Mouse (Mus musculus): ENCODE results near the gene Gm39566. TPM values are rescaled to one million over a fixed set of nuclear protein-coding genes. Genes with fewer than 3 reads are reported as not detected.
A peak's percentile ranks its signal among the peaks of the same experiment; 100 is the strongest.

The Gm39566 gene
- polyA plus RNA-seq, 1 experiment from 2014 or later: not detected

DNA sequence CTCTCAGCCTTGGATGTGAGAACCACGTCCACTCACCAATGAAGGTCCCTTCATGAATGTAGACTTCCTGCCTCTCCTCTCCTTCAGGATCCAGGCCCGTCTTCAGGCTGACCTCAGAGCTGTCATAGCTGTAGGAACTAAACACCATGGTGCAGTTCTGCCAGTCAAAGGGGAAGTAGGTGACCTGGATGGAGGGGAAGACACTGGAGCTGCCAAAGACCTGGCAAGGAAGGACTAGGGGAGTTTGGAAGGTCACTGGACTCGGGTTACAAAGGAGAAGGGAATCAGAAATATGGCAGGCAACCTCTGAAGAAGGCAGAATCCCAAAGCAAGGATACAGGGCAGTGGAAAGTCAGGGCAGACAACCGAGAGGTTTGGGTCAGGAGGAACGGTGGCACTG lies 21.7 kb downstream of the Gm39566 start:
- Histone ChIP-seq H3K9me3 (no peaks in the 10 kb centered on the region), H3K36me3 (no peaks in the 10 kb centered on the region), H3K4me1 (peaks cover 3% of the 10 kb centered on the region; the same call in 1 of the 2 replicates), H3K4me3 (replicated peaks) (no peak overlapping the region), H3K9ac (no peak overlapping the region), H3K4me2 (no peak overlapping the region), H3K27me3 (replicated peaks) (no peaks in the 10 kb centered on the region), H3K27ac (no peak overlapping the region)
- no peak for ATAC-seq (ENCODE audit: insufficient read depth, low FRiP score, low read depth)
- WGBS: 57% methylated on average over 5 of the region's 5 CpGs

DNA sequence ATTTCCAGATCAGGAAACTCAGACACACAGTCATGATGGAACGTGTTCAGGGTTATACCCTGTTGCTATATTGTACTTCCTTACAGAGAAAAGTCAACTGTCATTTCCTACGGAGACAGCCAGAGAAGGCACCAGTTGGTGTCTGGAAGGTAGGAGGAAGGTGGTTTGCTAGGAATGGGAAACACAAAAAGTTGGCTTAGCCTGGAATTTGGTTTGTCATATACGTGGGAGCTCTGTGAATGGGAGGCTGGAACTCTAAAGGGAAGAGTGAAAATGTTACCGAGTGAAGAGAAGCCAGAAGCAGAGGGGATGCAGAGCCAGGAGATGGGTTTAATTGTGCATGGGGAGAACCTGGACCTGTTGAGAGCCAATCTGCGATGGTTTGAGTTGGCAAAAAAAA lies 23.7 kb downstream of the Gm39566 start:
- Histone ChIP-seq H3K27me3 (replicated peaks) (no peaks in the 10 kb centered on the region), H3K36me3 (no peaks in the 10 kb centered on the region), H3K27ac (no peak overlapping the region), H3K4me3 (replicated peaks) (no peak overlapping the region), H3K4me1 (peaks cover 3% of the 10 kb centered on the region; the same call in 1 of the 2 replicates), H3K9me3 (no peaks in the 10 kb centered on the region), H3K4me2 (no peak overlapping the region), H3K9ac (no peak overlapping the region)
- WGBS: 70% methylated on average over 5 of the region's 5 CpGs
- no peak for ATAC-seq (ENCODE audit: insufficient read depth, low FRiP score, low read depth)

DNA sequence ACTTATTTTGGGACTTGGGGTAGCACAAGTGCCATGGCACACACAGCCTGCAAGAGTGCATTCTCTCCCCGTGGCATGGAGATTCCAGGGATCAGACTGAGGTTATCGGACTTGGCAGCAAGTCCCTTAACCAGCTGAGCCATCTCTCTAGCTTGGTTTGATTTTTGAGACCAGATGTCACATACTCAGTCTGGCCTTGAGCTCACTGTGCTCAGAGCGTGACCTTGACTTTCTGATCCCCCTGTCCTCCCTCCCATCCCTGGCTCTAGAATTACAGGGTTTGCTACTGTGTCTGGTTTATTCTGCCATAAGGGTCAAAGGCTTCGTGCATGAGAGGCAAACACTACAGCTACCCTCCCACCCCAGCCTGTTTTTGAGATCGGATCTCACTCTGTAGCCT lies 25.7 kb downstream of the Gm39566 start:
- WGBS: 59% methylated on average over 5 of the region's 5 CpGs
- ATAC-seq (ENCODE audit: insufficient read depth, low FRiP score, low read depth): no peak
- no peaks in the 10 kb centered on the region for H3K4me1 ChIP-seq

DNA sequence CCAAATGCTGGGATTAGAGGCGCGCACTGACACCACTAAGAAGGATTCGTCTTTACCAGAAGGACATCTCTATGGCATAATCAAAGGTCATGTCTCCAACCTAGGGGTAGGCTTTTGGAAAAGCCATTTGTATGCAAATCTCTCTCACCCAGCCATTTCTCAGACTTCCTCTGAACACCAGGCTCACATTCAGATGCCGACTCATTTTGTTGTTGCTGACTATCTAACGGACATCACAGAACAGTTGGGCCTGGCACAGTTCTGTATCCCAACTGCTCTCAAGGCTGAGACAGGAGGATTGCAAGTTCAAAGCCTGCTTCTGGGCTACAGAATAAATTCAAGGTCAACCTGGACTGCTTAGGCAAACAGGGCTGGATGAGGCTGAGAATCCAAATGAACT lies 27.8 kb downstream of the Gm39566 start:
- ATAC-seq (ENCODE audit: insufficient read depth, low FRiP score, low read depth): no peak
- H3K4me2 ChIP-seq: no peak overlapping the region
- no peaks in the 10 kb centered on the region for H3K27me3 ChIP-seq (replicated peaks)
- no peak overlapping the region for H3K27ac ChIP-seq
- no peaks in the 10 kb centered on the region for H3K4me1 ChIP-seq
- 89% methylated on average over 5 of the region's 5 CpGs for WGBS
- no peak overlapping the region for H3K9ac ChIP-seq
- no peak overlapping the region for H3K4me3 ChIP-seq (replicated peaks)
- no peaks in the 10 kb centered on the region for H3K9me3 ChIP-seq
- H3K36me3 ChIP-seq: no peaks in the 10 kb centered on the region

More for the DNA sequence above, 25.7 kb downstream of the Gm39566 start:
- Histone ChIP-seq H3K27me3 (replicated peaks) (no peaks in the 10 kb centered on the region), H3K4me3 (replicated peaks) (no peak overlapping the region), H3K4me2 (no peak overlapping the region), H3K27ac (no peak overlapping the region), H3K9me3 (no peaks in the 10 kb centered on the region), H3K9ac (no peak overlapping the region), H3K36me3 (no peaks in the 10 kb centered on the region)

DNA sequence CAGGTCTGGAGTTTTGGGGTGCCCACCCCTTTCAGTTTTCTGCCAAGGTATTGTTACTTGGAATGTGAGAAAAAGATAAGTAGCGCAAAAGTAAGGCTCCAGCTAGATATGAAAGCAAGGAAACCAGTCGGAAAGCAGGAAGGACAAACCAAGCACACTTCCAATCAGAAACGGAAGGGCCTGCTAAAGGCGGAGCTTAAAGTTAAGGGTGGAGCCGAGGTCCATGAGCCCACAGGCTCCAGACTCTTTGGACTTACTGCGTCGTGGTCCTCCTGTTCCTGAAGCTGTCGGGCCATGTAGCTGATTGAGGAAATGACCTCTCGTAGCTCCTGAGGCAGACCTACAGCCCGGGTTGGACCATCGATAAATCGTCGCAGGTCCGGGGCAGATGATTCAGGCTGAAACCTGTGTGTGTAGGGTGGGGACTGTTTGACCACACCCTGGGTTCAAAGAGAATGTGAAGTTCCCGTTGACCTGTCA lies 30.3 kb downstream of the Gm39566 start:
- H3K9ac ChIP-seq: no peak overlapping the region

DNA sequence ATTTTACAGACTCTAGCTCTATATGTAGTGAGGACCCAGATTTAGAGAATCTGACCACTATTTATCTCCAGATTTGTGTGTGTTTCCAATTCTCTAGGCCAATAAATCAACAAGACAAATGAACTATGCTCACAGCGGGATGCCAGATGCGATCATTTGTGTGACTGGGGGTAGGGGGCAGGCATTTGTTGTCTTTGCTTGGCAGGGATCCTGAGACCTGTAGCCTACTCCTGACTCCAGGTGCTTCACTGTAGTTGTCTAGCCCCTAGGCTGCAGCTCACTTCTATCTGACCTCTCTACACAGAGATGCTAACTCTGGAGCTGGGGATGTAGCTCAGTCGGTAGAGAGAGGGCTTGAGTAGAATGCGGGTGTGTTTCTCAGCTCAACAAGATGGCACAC lies 33.3 kb downstream of the Gm39566 start:
- Histone ChIP-seq H3K4me3 (replicated peaks) (no peak overlapping the region), H3K4me1 (0 out of 2 replicates have a peak, but pooled peaks cover 5% of the 10 kb centered on the region), H3K27ac (no peak overlapping the region), H3K9ac (no peak overlapping the region), H3K27me3 (replicated peaks) (no peaks in the 10 kb centered on the region), H3K4me2 (no peak overlapping the region), H3K36me3 (no peaks in the 10 kb centered on the region; the same call in 1 of the 2 replicates), H3K9me3 (no peaks in the 10 kb centered on the region)
- 27% methylated on average over 4 of the region's 4 CpGs for WGBS
- no peak for ATAC-seq (ENCODE audit: insufficient read depth, low FRiP score, low read depth)

More for the DNA sequence above, 30.3 kb downstream of the Gm39566 start:
- peak overlapping the region; percentile 44 for H3K4me2 ChIP-seq
- peak; percentile 66 for ATAC-seq (ENCODE audit: insufficient read depth, low FRiP score, low read depth)
- peak overlapping the region; percentile 12 for H3K4me3 ChIP-seq (replicated peaks)
- H3K9me3 ChIP-seq: no peaks in the 10 kb centered on the region
- H3K36me3 ChIP-seq: no peaks in the 10 kb centered on the region
- H3K27ac ChIP-seq: peak overlapping the region; percentile 6; the same call in 1 of the 2 replicates
- WGBS: 29% methylated on average over 15 of the region's 15 CpGs
- no peaks in the 10 kb centered on the region for H3K4me1 ChIP-seq
- no peaks in the 10 kb centered on the region for H3K27me3 ChIP-seq (replicated peaks)

DNA sequence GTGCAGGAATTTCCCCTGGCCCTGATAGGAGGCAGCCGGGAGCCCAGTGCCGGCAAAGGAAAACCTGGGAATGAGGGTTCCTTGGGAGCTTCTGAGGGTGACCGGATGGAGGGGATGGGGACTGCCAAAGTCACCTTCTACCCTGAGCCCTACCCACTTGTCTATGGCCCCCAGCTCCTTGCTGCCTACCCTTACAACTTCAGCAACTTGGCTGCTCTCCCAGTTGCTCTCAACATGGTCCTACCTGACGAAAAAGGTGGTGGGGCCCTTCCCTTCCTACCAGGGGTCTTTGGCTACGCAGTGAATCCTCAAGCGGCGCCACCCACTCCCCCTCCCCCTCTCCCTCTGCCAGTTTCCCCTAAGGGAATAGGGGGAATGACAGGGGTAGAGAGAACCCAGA lies 36.1 kb downstream of the Gm39566 start:
- 0 out of 2 replicates have a peak, but pooled peaks cover 5% of the 10 kb centered on the region for H3K4me1 ChIP-seq
- H3K9me3 ChIP-seq: no peaks in the 10 kb centered on the region
- H3K27ac ChIP-seq: no peak overlapping the region
- H3K36me3 ChIP-seq: no peaks in the 10 kb centered on the region; the same call in 1 of the 2 replicates
- no peak overlapping the region for H3K9ac ChIP-seq
- no peak for ATAC-seq (ENCODE audit: insufficient read depth, low FRiP score, low read depth)
- H3K4me3 ChIP-seq (replicated peaks): no peak overlapping the region
- H3K4me2 ChIP-seq: no peak overlapping the region
- H3K27me3 ChIP-seq (replicated peaks): no peaks in the 10 kb centered on the region
- whole genome bisulfite sequencing: 44% methylated on average over 7 of the region's 7 CpGs

DNA sequence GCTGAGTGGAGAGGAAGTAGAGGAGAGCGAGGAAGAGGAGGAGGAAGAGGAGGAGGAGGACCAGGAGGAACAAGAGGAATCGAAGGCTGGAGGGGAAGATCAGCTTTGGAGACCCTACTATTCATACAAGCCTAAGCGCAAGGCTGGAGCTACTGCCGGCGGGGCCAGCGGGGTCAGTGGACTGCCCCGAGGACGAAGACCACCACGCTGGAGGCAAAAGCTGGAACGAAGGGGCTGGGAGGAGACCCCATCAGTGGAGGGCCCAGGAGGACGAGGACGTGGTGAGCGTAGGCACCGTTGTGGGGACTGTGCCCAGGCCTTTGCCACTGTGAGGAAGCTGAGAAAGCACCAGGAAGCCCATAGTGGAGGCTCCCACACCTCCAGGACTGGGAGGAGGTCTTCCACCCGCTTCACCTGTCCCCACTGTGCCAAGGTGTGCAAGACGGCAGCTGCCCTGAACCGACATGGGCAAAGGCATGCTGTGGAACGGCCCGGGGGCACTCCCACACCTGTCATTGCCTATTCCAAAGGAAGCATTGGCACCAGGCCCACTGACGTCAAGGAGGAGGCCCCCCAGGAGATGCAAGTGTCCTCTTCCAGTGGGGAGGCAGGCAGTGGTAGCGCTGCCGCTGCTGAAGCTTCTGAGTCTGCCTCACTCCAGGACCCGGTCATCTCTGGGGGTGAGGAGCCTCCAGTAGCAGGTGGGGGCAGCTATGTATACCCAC lies 36.7 kb downstream of the Gm39566 start:
- ATAC-seq (ENCODE audit: insufficient read depth, low FRiP score, low read depth): no peak
- Histone ChIP-seq H3K9me3 (no peaks in the 10 kb centered on the region), H3K4me2 (no peak overlapping the region), H3K36me3 (no peaks in the 10 kb centered on the region; the same call in 1 of the 2 replicates), H3K9ac (no peak overlapping the region), H3K4me3 (replicated peaks) (no peak overlapping the region), H3K4me1 (0 out of 2 replicates have a peak, but pooled peaks cover 5% of the 10 kb centered on the region), H3K27me3 (replicated peaks) (no peaks in the 10 kb centered on the region), H3K27ac (no peak overlapping the region)
- WGBS: 71% methylated on average over 23 of the region's 23 CpGs

DNA sequence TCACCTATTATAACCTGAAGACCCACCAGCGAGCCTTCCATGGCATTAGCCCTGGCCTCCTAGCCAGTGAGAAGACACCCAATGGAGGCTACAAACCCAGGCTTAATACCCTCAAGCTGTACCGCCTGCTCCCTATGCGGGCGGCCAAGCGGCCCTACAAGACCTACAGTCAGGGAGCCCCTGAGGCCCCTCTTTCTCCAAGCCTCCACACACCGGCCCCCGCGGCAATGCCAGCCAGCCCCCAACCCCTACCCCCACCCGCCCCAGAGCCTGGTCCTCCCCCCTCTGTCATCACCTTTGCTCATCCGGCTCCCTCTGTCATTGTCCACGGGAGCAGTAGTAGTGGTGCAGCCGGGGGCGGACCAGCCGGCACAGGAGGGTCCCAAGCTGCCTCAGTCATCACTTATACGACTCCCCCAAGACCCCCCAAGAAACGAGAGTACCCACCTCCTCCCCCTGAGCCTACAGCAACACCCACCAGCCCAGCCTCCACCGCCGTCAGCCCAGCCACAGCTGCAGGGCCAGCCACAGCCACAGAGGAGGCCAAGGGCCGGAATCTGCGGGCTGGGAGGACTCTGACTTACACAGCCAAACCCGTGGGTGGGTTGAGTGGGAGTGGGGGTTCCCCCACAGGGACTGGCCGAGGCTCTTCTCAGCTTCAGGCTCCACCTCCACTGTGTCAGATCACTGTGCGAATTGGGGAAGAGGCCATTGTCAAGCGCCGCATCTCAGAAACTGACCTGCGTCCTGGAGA lies 37.4 kb downstream of the Gm39566 start:
- H3K4me2 ChIP-seq: no peak overlapping the region
- no peaks in the 10 kb centered on the region for H3K9me3 ChIP-seq
- no peak for ATAC-seq (ENCODE audit: insufficient read depth, low FRiP score, low read depth)
- no peak overlapping the region for H3K4me3 ChIP-seq (replicated peaks)
- WGBS: 67% methylated on average over 26 of the region's 26 CpGs
- H3K9ac ChIP-seq: no peak overlapping the region
- no peak overlapping the region for H3K27ac ChIP-seq
- H3K27me3 ChIP-seq (replicated peaks): no peaks in the 10 kb centered on the region
- 0 out of 2 replicates have a peak, but pooled peaks cover 5% of the 10 kb centered on the region for H3K4me1 ChIP-seq
- no peaks in the 10 kb centered on the region; the same call in 1 of the 2 replicates for H3K36me3 ChIP-seq

DNA sequence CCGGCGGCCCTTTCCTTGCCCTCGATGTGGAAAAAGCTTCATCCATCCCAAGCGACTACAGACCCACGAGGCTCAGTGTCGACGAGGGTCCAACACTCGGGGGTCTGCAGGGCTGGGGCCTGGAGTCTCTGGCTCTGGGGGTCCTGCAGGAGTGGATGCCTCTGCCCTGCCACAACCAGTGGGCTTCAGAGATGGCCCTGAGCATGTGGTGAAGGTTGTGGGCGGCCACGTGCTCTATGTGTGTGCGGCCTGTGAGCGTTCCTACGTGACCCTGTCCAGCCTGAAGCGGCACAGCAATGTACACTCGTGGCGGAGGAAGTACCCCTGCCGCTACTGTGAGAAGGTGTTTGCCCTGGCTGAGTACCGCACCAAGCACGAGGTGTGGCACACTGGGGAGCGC lies 38.6 kb downstream of the Gm39566 start:
- H3K4me1 ChIP-seq: 0 out of 2 replicates have a peak, but pooled peaks cover 5% of the 10 kb centered on the region
- no peaks in the 10 kb centered on the region for H3K27me3 ChIP-seq (replicated peaks)
- no peak for ATAC-seq (ENCODE audit: insufficient read depth, low FRiP score, low read depth)
- no peaks in the 10 kb centered on the region for H3K9me3 ChIP-seq
- H3K36me3 ChIP-seq: no peaks in the 10 kb centered on the region; the same call in 1 of the 2 replicates
- no peak overlapping the region for H3K4me2 ChIP-seq
- H3K9ac ChIP-seq: no peak overlapping the region
- no peak overlapping the region for H3K4me3 ChIP-seq (replicated peaks)
- H3K27ac ChIP-seq: no peak overlapping the region
- 76% methylated on average over 20 of the region's 20 CpGs for WGBS

DNA sequence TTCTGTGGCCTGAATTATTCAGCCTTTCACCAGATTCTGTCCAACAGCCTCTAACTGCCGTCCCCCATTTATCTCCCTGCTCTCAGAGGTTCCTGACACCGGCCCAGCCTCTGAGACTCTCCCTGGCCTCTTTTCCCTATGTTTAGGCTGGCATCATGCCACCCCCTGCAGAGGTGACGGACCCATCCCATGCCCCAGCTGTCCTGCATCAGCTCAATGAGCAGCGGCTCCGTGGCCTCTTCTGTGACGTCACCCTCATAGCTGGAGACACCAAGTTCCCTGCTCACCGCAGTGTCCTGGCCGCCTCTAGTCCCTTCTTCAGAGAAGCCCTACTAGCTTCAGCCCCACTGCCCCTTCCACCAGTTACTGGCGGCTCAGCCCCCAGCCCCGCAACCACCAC lies 39.4 kb downstream of the Gm39566 start:
- Histone ChIP-seq H3K27me3 (replicated peaks) (no peaks in the 10 kb centered on the region), H3K9me3 (no peaks in the 10 kb centered on the region), H3K27ac (no peak overlapping the region), H3K36me3 (no peaks in the 10 kb centered on the region; the same call in 1 of the 2 replicates), H3K4me1 (0 out of 2 replicates have a peak, but pooled peaks cover 5% of the 10 kb centered on the region), H3K9ac (no peak overlapping the region), H3K4me2 (no peak overlapping the region), H3K4me3 (replicated peaks) (no peak overlapping the region)
- 66% methylated on average over 10 of the region's 10 CpGs for WGBS
- ATAC-seq (ENCODE audit: insufficient read depth, low FRiP score, low read depth): no peak

DNA sequence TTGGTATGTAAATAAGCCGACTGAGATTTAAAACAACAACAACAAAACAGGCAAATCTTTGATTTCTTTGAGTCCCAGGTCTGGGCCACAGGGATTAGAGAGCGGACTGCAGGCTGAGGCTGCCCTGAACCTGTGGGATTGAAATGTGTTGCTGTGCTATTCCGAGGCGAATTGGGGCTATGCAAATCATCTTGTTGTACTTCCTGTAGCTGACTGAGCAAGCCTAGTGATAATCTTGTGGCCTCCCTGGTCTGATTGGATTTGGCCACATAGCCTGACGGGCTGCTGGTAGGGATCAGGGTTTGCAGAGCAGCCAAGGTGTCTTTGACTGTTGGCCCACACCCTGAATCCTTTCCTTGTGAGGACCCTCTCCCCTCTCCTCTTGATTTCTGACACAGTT lies 40.1 kb downstream of the Gm39566 start:
- Histone ChIP-seq H3K4me3 (replicated peaks) (no peak overlapping the region), H3K27ac (no peak overlapping the region), H3K36me3 (no peaks in the 10 kb centered on the region; the same call in 1 of the 2 replicates), H3K9me3 (no peaks in the 10 kb centered on the region), H3K9ac (no peak overlapping the region), H3K4me2 (no peak overlapping the region), H3K27me3 (replicated peaks) (no peaks in the 10 kb centered on the region), H3K4me1 (0 out of 2 replicates have a peak, but pooled peaks cover 5% of the 10 kb centered on the region)
- no peak for ATAC-seq (ENCODE audit: insufficient read depth, low FRiP score, low read depth)
- 58% methylated on average over 5 of the region's 5 CpGs for WGBS
